Mouse (Mus musculus): ENCODE results near the gene Olfr1090. TPM values are rescaled to one million over a fixed set of nuclear protein-coding genes. Genes with fewer than 3 reads are reported as not detected.

Gene Olfr1090
- total RNA-seq (2014; rRNA removed) (not detected in 2 replicates), polyA plus RNA-seq (2012; rRNA removed) (not detected in 2 replicates)

DNA sequence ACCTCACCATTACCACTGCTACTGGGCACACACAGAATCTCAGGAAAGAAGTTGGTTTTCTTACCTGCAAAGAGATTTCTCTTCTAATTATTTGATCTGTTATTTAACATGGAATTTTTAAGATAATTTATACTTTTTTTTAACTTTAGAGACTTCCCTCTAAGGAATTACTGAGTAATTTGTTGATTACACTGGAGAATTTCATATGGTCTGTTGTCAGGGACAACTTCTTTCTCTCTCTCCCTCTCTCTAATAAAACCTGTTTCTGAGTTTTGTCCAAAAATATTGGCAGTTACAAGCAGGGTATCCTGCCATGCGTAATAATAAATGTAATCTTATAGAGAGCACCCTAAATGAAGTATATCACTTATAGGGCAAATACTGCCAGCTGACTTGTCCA, at the start of gene Olfr1090:
Olfr1090 (minus strand) TSS at position 101 of the 400 bp plus-strand sequence.
- Histone ChIP-seq H3K36me3 (ENCODE audit: control insufficient read depth, insufficient read depth, low read length) (no peaks in the 10 kb centered on the region), H3K9ac (ENCODE audit: low read depth, low read length) (no peak within 1 kb of the TSS), H3K27me3 (ENCODE audit: control insufficient read depth, insufficient read depth, low read length) (no peaks in the 10 kb centered on the region), H3K27ac (replicated peaks; ENCODE audit: insufficient read depth, low read depth, low read length) (no peak within 1 kb of the TSS), H3K4me3 (ENCODE audit: insufficient read depth, low read depth, low read length) (no peak within 1 kb of the TSS), H3K79me2 (ENCODE audit: control insufficient read depth, insufficient read depth, low read length) (no peaks in the 10 kb centered on the region), H3K4me1 (ENCODE audit: control insufficient read depth, insufficient read depth, low read length) (no peaks in the 10 kb centered on the region)
- no peak for DNase-seq (ENCODE audit: extremely low read depth, low read depth, low spot score)
- TF ChIP-seq POLR2A (IDR thresholded peaks at IDR 0.05; ENCODE audit: extremely low read depth, insufficient read depth, low read length) (no peak), CTCF (IDR thresholded peaks at IDR 0.05; ENCODE audit: low read depth, low read length) (no peak)
- WGBS, result 85% methylated on average over 1 of the region's 1 CpGs

GRCm38 (mm10) chr2:86782179-86782578, 23.4 kb upstream of the Olfr1090 start, which contains the start of gene Olfr1093:
Gene Olfr1093, plus strand, starts transcription at chr2:86782479.
- no peak for DNase-seq (ENCODE audit: extremely low read depth, low read depth, low spot score)
- no peaks in the 10 kb centered on the region for H3K27me3 ChIP-seq (ENCODE audit: control insufficient read depth, insufficient read depth, low read length)

DNA sequence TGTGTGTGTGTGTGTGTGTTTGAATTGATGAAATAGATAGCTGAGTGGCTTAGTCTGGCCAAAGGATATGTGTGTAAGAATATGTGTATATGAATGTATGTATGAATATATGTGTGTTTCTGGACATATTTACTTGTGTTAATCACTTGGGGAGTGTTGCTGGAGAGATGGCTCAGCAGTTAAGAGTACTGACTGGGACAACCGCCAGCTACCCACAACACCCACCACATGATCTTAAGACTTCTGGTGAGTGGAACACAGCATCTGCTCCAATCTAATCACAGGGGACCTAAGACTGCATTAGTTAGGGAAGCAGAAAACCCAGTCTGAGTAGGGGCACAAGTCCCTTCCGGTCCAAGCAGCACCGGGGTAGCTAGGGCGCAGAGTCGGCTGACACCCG, 2.3 kb upstream of the Olfr1090 start:
- no peak for TF ChIP-seq CTCF (IDR thresholded peaks at IDR 0.05; ENCODE audit: low read depth, low read length)
- no peak for TF ChIP-seq POLR2A (IDR thresholded peaks at IDR 0.05; ENCODE audit: extremely low read depth, insufficient read depth, low read length)
- WGBS, result 93% methylated on average over 6 of the region's 6 CpGs

More at GRCm38 (mm10) chr2:86782179-86782578, 23.4 kb upstream of the Olfr1090 start, which contains the start of gene Olfr1093:
- TF ChIP-seq POLR2A (IDR thresholded peaks at IDR 0.05; ENCODE audit: extremely low read depth, insufficient read depth, low read length) (no peak), CTCF (IDR thresholded peaks at IDR 0.05; ENCODE audit: low read depth, low read length) (no peak)
- no peak within 1 kb of the TSS for H3K9ac ChIP-seq (ENCODE audit: low read depth, low read length)
- H3K4me3 ChIP-seq (ENCODE audit: insufficient read depth, low read depth, low read length), result no peak within 1 kb of the TSS
- no peak within 1 kb of the TSS for H3K27ac ChIP-seq (replicated peaks; ENCODE audit: insufficient read depth, low read depth, low read length)
- H3K36me3 ChIP-seq (ENCODE audit: control insufficient read depth, insufficient read depth, low read length), result no peaks in the 10 kb centered on the region
- WGBS, result 75% methylated on average over 2 of the region's 2 CpGs
- no peaks in the 10 kb centered on the region for H3K4me1 ChIP-seq (ENCODE audit: control insufficient read depth, insufficient read depth, low read length)
- H3K79me2 ChIP-seq (ENCODE audit: control insufficient read depth, insufficient read depth, low read length), result no peaks in the 10 kb centered on the region

DNA sequence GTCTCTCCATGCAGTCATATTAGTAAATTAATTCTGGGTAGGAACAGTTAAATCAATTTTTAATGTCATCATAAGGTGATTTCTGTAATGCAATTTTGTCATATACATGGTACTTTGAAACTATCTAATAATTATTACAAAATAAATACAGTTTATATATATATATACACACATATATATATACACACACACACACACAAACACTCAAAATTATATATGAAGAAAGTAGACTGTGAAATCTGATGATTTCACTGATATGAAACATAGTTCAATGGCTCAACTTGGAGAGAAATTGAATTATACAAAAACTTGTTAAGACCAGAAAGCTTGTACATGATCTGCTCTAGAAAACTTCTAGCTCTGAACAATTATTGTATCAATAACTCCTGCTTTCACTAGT, 25.2 kb downstream of the Olfr1090 start, which contains the start of gene Olfr1089:
Olfr1089 (minus strand) TSS at position 101 of the 400 bp plus-strand sequence.
- DNase-seq (ENCODE audit: extremely low read depth, low read depth, low spot score), result no peak
- TF ChIP-seq POLR2A (IDR thresholded peaks at IDR 0.05; ENCODE audit: extremely low read depth, insufficient read depth, low read length) (no peak), CTCF (IDR thresholded peaks at IDR 0.05; ENCODE audit: low read depth, low read length) (no peak)

More for the DNA sequence above, 2.3 kb upstream of the Olfr1090 start:
- no peak overlapping the region for H3K27ac ChIP-seq (replicated peaks; ENCODE audit: insufficient read depth, low read depth, low read length)
- H3K79me2 ChIP-seq (ENCODE audit: control insufficient read depth, insufficient read depth, low read length), result no peaks in the 10 kb centered on the region
- H3K4me1 ChIP-seq (ENCODE audit: control insufficient read depth, insufficient read depth, low read length), result no peaks in the 10 kb centered on the region
- no peak for DNase-seq (ENCODE audit: extremely low read depth, low read depth, low spot score)
- no peaks in the 10 kb centered on the region for H3K27me3 ChIP-seq (ENCODE audit: control insufficient read depth, insufficient read depth, low read length)
- no peak overlapping the region for H3K9ac ChIP-seq (ENCODE audit: low read depth, low read length)
- H3K4me3 ChIP-seq (ENCODE audit: insufficient read depth, low read depth, low read length), result no peak overlapping the region
- no peaks in the 10 kb centered on the region for H3K36me3 ChIP-seq (ENCODE audit: control insufficient read depth, insufficient read depth, low read length)

More for the DNA sequence above, 25.2 kb downstream of the Olfr1090 start, which contains the start of gene Olfr1089:
- H3K36me3 ChIP-seq (ENCODE audit: control insufficient read depth, insufficient read depth, low read length), result no peaks in the 10 kb centered on the region
- H3K9ac ChIP-seq (ENCODE audit: low read depth, low read length), result no peak within 1 kb of the TSS
- no peak within 1 kb of the TSS for H3K27ac ChIP-seq (replicated peaks; ENCODE audit: insufficient read depth, low read depth, low read length)
- no peaks in the 10 kb centered on the region for H3K79me2 ChIP-seq (ENCODE audit: control insufficient read depth, insufficient read depth, low read length)
- H3K27me3 ChIP-seq (ENCODE audit: control insufficient read depth, insufficient read depth, low read length), result no peaks in the 10 kb centered on the region
- no peaks in the 10 kb centered on the region for H3K4me1 ChIP-seq (ENCODE audit: control insufficient read depth, insufficient read depth, low read length)
- H3K4me3 ChIP-seq (ENCODE audit: insufficient read depth, low read depth, low read length), result no peak within 1 kb of the TSS

Other genes with a start within 250 kb of the Olfr1090 start
- gene Olfr1079, start 216.5 kb downstream of the Olfr1090 start, total RNA-seq (2014; rRNA removed), result not detected in 2 replicates
- not detected in 2 replicates for gene Olfr1079, start 216.5 kb downstream of the Olfr1090 start, polyA plus RNA-seq (2012; rRNA removed)
- gene Olfr1080, start 200.8 kb downstream of the Olfr1090 start, total RNA-seq (2014; rRNA removed), result not detected in 2 replicates
- not detected in 2 replicates for gene Olfr1080, start 200.8 kb downstream of the Olfr1090 start, polyA plus RNA-seq (2012; rRNA removed)
- gene Olfr1082, start 160.0 kb downstream of the Olfr1090 start, total RNA-seq (2014; rRNA removed), result not detected in 2 replicates
- not detected in 2 replicates for gene Olfr1082, start 160.0 kb downstream of the Olfr1090 start, polyA plus RNA-seq (2012; rRNA removed)
- gene Olfr1084, start 119.3 kb downstream of the Olfr1090 start, total RNA-seq (2014; rRNA removed), result not detected in 2 replicates
- not detected in 2 replicates for gene Olfr1084, start 119.3 kb downstream of the Olfr1090 start, polyA plus RNA-seq (2012; rRNA removed)
- not detected in 2 replicates for gene Olfr1085, start 97.0 kb downstream of the Olfr1090 start, total RNA-seq (2014; rRNA removed)
- not detected in 2 replicates for gene Olfr1085, start 97.0 kb downstream of the Olfr1090 start, polyA plus RNA-seq (2012; rRNA removed)
- gene Olfr1086, start 78.9 kb downstream of the Olfr1090 start, total RNA-seq (2014; rRNA removed), result not detected in 2 replicates
- gene Olfr1086, start 78.9 kb downstream of the Olfr1090 start, polyA plus RNA-seq (2012; rRNA removed), result not detected in 2 replicates
- gene Olfr1087, start 60.6 kb downstream of the Olfr1090 start, total RNA-seq (2014; rRNA removed), result not detected in 2 replicates
- not detected in 2 replicates for gene Olfr1087, start 60.6 kb downstream of the Olfr1090 start, polyA plus RNA-seq (2012; rRNA removed)
- not detected in 2 replicates for gene Olfr1089, start 25.3 kb downstream of the Olfr1090 start, total RNA-seq (2014; rRNA removed)
- gene Olfr1089, start 25.3 kb downstream of the Olfr1090 start, polyA plus RNA-seq (2012; rRNA removed), result not detected in 2 replicates
- gene Olfr1093, start 23.5 kb upstream of the Olfr1090 start, total RNA-seq (2014; rRNA removed), result not detected in 2 replicates
- gene Olfr1093, start 23.5 kb upstream of the Olfr1090 start, polyA plus RNA-seq (2012; rRNA removed), result not detected in 2 replicates
- not detected in 2 replicates for gene Olfr141, start 51.0 kb upstream of the Olfr1090 start, total RNA-seq (2014; rRNA removed)
- not detected in 2 replicates for gene Olfr141, start 51.0 kb upstream of the Olfr1090 start, polyA plus RNA-seq (2012; rRNA removed)
- gene Olfr1094, start 65.7 kb upstream of the Olfr1090 start, total RNA-seq (2014; rRNA removed), result not detected in 2 replicates
- not detected in 2 replicates for gene Olfr1094, start 65.7 kb upstream of the Olfr1090 start, polyA plus RNA-seq (2012; rRNA removed)
- gene Olfr1095, start 92.7 kb upstream of the Olfr1090 start, total RNA-seq (2014; rRNA removed), result not detected in 2 replicates
- gene Olfr1095, start 92.7 kb upstream of the Olfr1090 start, polyA plus RNA-seq (2012; rRNA removed), result not detected in 2 replicates
- not detected in 2 replicates for gene Gm13723, start 115.8 kb upstream of the Olfr1090 start, total RNA-seq (2014; rRNA removed)
- not detected in 2 replicates for gene Gm13723, start 115.8 kb upstream of the Olfr1090 start, polyA plus RNA-seq (2012; rRNA removed)
- gene Olfr1097, start 133.2 kb upstream of the Olfr1090 start, total RNA-seq (2014; rRNA removed), result not detected in 2 replicates
- not detected in 2 replicates for gene Olfr1097, start 133.2 kb upstream of the Olfr1090 start, polyA plus RNA-seq (2012; rRNA removed)
- gene Olfr1098, start 165.6 kb upstream of the Olfr1090 start, total RNA-seq (2014; rRNA removed), result not detected in 2 replicates
- gene Olfr1098, start 165.6 kb upstream of the Olfr1090 start, polyA plus RNA-seq (2012; rRNA removed), result not detected in 2 replicates
- gene Olfr1099, start 201.7 kb upstream of the Olfr1090 start, total RNA-seq (2014; rRNA removed), result not detected in 2 replicates
- gene Olfr1099, start 201.7 kb upstream of the Olfr1090 start, polyA plus RNA-seq (2012; rRNA removed), result not detected in 2 replicates
- gene Olfr1100, start 221.0 kb upstream of the Olfr1090 start, total RNA-seq (2014; rRNA removed), result not detected in 2 replicates
- not detected in 2 replicates for gene Olfr1100, start 221.0 kb upstream of the Olfr1090 start, polyA plus RNA-seq (2012; rRNA removed)
- gene Olfr1101, start 232.2 kb upstream of the Olfr1090 start, total RNA-seq (2014; rRNA removed), result not detected in 2 replicates
- not detected in 2 replicates for gene Olfr1101, start 232.2 kb upstream of the Olfr1090 start, polyA plus RNA-seq (2012; rRNA removed)
- gene Olfr1102, start 239.4 kb upstream of the Olfr1090 start, total RNA-seq (2014; rRNA removed), result not detected in 2 replicates
- not detected in 2 replicates for gene Olfr1102, start 239.4 kb upstream of the Olfr1090 start, polyA plus RNA-seq (2012; rRNA removed)